In the genomic region with DNA sequence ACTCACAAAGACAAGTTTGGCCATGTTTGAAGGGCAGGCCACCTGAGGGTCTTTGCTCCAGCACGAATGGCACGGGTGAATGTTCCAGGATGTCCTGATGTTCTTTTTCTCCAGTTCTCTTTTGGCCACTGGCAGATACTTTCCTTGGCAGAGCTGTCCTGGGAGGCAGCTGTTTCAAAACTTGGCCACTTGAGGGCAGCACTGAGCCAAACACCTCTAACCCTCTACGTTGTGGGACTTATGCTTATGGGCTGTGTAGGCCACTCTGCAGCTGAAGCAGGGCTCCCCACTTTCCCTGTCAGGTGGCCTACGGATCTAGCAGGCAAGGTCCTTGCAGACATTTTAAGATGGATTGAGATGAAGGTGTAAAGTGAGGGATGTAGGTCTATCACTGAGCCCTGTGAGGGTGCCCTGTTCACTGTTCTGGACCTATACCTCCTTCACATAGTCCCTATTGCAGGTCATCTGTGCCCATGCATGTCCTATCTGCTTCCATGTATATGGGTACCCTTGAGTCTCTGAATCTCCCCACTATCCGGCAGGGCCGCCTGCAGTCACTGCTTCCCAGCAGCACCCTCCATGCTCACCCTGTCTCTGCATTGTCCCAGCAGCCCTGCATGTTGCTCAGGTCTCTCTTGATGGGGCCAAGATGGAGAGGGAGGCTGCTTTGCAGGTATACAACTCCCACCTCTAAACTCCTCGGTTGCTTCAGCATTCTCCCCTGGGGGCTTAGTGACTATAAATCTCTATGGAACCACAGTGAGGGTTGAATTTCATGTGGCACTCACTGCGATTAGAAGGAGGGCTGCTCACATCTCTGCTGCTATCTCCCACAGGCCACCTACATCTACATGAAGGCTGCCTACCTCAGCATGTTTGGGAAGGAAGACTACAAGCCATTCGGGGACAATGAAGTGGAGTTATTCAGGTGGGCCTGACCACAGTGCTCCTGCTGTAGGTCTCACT, we compare ENCODE assay signal across 8 mouse cellular contexts. TPM values are rescaled to one million over a fixed set of nuclear protein-coding genes. Genes with fewer than 3 reads are reported as not detected.
DNase-seq lines count a peak whose midpoint lies in the region; ATAC-seq lines count a peak whose summit lies in the region.

No protein-coding gene starts in this region.

- no peak overlapping the region for H3K4me3 ChIP-seq in hindbrain, embryonic 13.5 days

- H3K27me3 ChIP-seq in hindbrain, embryonic 13.5 days: no peaks in the 10 kb centered on the region

- no peak overlapping the region for H3K9ac ChIP-seq in hindbrain, embryonic 13.5 days

- H3K36me3 ChIP-seq in hindbrain, embryonic 13.5 days: no peaks in the 10 kb centered on the region

- DNase-seq in WW6 (ENCODE audit: low read depth, low spot score): peak; percentile 29
- peak; percentile 59 for DNase-seq in cerebellum, adult 8-10 months
- DNase-seq in forelimb bud, embryonic 11.5 days (ENCODE audit: low read depth, low spot score): peak; percentile 73
- DNase-seq in layer of hippocampus, postnatal 14 days (ENCODE audit: low spot score in 2 of 2): peak; percentile 45 to 51
- DNase-seq in lung, postnatal 14 days: peak; percentile 76
- DNase-seq in retina, adult 2 months (ENCODE audit: low read depth, low spot score): peak; percentile 57
- DNase-seq in Muller cell, postnatal 12 days (ENCODE audit: inconsistent ontology term): no peak

- no peak overlapping the region for H3K27ac ChIP-seq in hindbrain, embryonic 13.5 days

- H3K4me1 ChIP-seq in hindbrain, embryonic 13.5 days (replicated peaks): no peaks in the 10 kb centered on the region

- no peaks in the 10 kb centered on the region for H3K9me3 ChIP-seq in hindbrain, embryonic 13.5 days

- H3K4me2 ChIP-seq in hindbrain, embryonic 13.5 days: no peak overlapping the region

- 56% methylated on average over 9 of the region's 9 CpGs for WGBS in hindbrain, embryonic 13.5 days

- ATAC-seq in hindbrain, embryonic 13.5 days (ENCODE audit: low FRiP score): peak; percentile 62

RNA-seq across cellular contexts. Expression of a gene that starts 31.8 kb away (rescaled TPM):
- polyA plus RNA-seq in hindbrain, embryonic 13.5 days (2015; fragmentation: Nextera tagmentation; extraction: Ambion mirVana): 0.99 and 1.2 TPM in 2 replicates
- total RNA-seq in layer of hippocampus, postnatal 14 days (2021): 1 to 10 TPM; 1.4 to 2.4 TPM

RNA-seq across cellular contexts. Expression of a gene that starts 46.3 kb away (rescaled TPM):
- polyA plus RNA-seq in hindbrain, embryonic 13.5 days (2015; fragmentation: Nextera tagmentation; extraction: Ambion mirVana): 58.8 and 61.0 TPM in 2 replicates
- 100 to 1,000 TPM; 171 to 186 TPM for total RNA-seq in layer of hippocampus, postnatal 14 days (2021)
